Mouse (Mus musculus) small intestine, adult 2 months (tissue): Measurements from ENCODE around the gene Arsa. TPM values are rescaled to one million over a fixed set of nuclear protein-coding genes. Genes with fewer than 3 reads are reported as not detected.

Source experiments
- H3K27ac ChIP-seq: fragments of 200-500 bp; 2 replicates; pipeline ENCODE4 v1.5.1; 2012; ENCODE audit warnings: low read depth, low read length, control low read depth, inconsistent platforms; ENCODE audit not compliant: insufficient read depth
- H3K27me3 ChIP-seq: fragments of 200-500 bp; 2 replicates; pipeline ENCODE4 v1.6.1; 2012; ENCODE audit warnings: mild to moderate bottlenecking, moderate library complexity, low read length, inconsistent platforms; ENCODE audit not compliant: control insufficient read depth, insufficient read depth
- H3K36me3 ChIP-seq: fragments of 200-500 bp; 2 replicates; pipeline ENCODE4 v1.6.1; 2012; ENCODE audit warnings: mild to moderate bottlenecking, low read length, control low read depth, inconsistent platforms; ENCODE audit not compliant: control insufficient read depth, insufficient read depth
- H3K4me1 ChIP-seq: fragments of 200-500 bp; 2 replicates; pipeline ENCODE4 v1.6.1; 2012; ENCODE audit warnings: low read length, inconsistent platforms, mixed read lengths; ENCODE audit not compliant: control insufficient read depth, insufficient read depth, insufficient read length
- H3K4me3 ChIP-seq: fragments of 200-500 bp; 2 replicates; pipeline ENCODE4 v1.5.1; 2012; ENCODE audit warnings: low read depth, mild to moderate bottlenecking, control low read depth, inconsistent platforms, low read length, moderate library complexity
- CTCF ChIP-seq: fragments of 200-500 bp; IDR thresholded peaks from 2 replicates; pipeline ENCODE4 v1.5.1; 2012; ENCODE audit warnings: low read depth, mild to moderate bottlenecking, control low read depth, inconsistent platforms, low read length, moderate library complexity, mixed read lengths; ENCODE audit not compliant: insufficient replicate concordance, insufficient read length; ENCODE audit errors: extremely low read depth
- POLR2A ChIP-seq: fragments of 200-500 bp; IDR thresholded peaks from 2 replicates; pipeline ENCODE4 v1.6.1; 2012; ENCODE audit warnings: low read depth, mild to moderate bottlenecking, control low read depth, inconsistent platforms, low read length, moderate library complexity
- WGBS: fragments of 180-500 bp; shearing (Covaris S2); methylation state at CpG from one replicate; pipeline ENCODE4 v1.1.7; 2018; 5-methylcytosine and 5-hydroxymethylcytosine counted together
- polyA plus RNA-seq: library from polyadenylated mRNA; depleted of rRNA; stranded (reverse); fragments of >200 nt; gene quantifications from 2 replicates; pipeline ENCODE4 v1.2.3, GENCODE M21; 2012

The Arsa gene
- polyA plus RNA-seq, 1 experiment, result 30.4 TPM

- H3K4me3 ChIP-seq, result no peak overlapping the region
- peaks cover 22% of the 10 kb centered on the region for H3K27me3 ChIP-seq
- H3K36me3 ChIP-seq, result no peaks in the 10 kb centered on the region
- peaks cover 6% of the 10 kb centered on the region; the same call in 1 of the 2 replicates for H3K4me1 ChIP-seq
- no peak overlapping the region for H3K27ac ChIP-seq
- 67% methylated on average over 4 of the region's 4 CpGs for WGBS
- TF ChIP-seq CTCF (peak; percentile 27; the same call in 1 of the 2 replicates), POLR2A (no peak)
These were observed 17.7 kb upstream of the Arsa start for GRCm38 (mm10) chr15:89494970-89495369.

GRCm38 (mm10) chr15:89488611-89489117 is 11.4 kb upstream of the Arsa start:
- H3K27me3 ChIP-seq, result no peaks in the 10 kb centered on the region
- no peaks in the 10 kb centered on the region for H3K4me1 ChIP-seq
- no peak overlapping the region for H3K4me3 ChIP-seq
- TF ChIP-seq POLR2A (no peak), CTCF (no peak)
- no peaks in the 10 kb centered on the region for H3K36me3 ChIP-seq
- WGBS, result 48% methylated on average over 14 of the region's 14 CpGs
- no peak overlapping the region for H3K27ac ChIP-seq

- no peak overlapping the region for H3K4me3 ChIP-seq
- no peaks in the 10 kb centered on the region for H3K4me1 ChIP-seq
- WGBS, result 61% methylated on average over 12 of the region's 12 CpGs
- TF ChIP-seq CTCF (no peak), POLR2A (no peak)
- H3K27ac ChIP-seq, result no peak overlapping the region
- no peaks in the 10 kb centered on the region for H3K27me3 ChIP-seq
- H3K36me3 ChIP-seq, result no peaks in the 10 kb centered on the region
These were observed 11.0 kb upstream of the Arsa start for GRCm38 (mm10) chr15:89488182-89488581.

GRCm38 (mm10) chr15:89480584-89480983 is 3.4 kb upstream of the Arsa start:
- H3K4me3 ChIP-seq, result no peak overlapping the region

GRCm38 (mm10) chr15:89478622-89479021 is 1.4 kb upstream of the Arsa start:
- WGBS, result 83% methylated on average over 3 of the region's 3 CpGs
- peaks cover 14% of the 10 kb centered on the region for H3K4me1 ChIP-seq
- no peaks in the 10 kb centered on the region for H3K36me3 ChIP-seq
- no peak for TF ChIP-seq POLR2A
- no peak for TF ChIP-seq CTCF
- H3K4me3 ChIP-seq, result no peak overlapping the region
- H3K27ac ChIP-seq, result no peak overlapping the region
- H3K27me3 ChIP-seq, result no peaks in the 10 kb centered on the region

More at GRCm38 (mm10) chr15:89480584-89480983, 3.4 kb upstream of the Arsa start:
- Histone ChIP-seq H3K27ac (0 out of 2 replicates have a peak overlapping the region, but pooled peaks have one; percentile 27), H3K27me3 (no peaks in the 10 kb centered on the region), H3K4me1 (peaks cover 10% of the 10 kb centered on the region), H3K36me3 (no peaks in the 10 kb centered on the region)
- no peak for TF ChIP-seq POLR2A
- no peak for TF ChIP-seq CTCF
- 35% methylated on average over 8 of the region's 8 CpGs for WGBS

- H3K4me1 ChIP-seq, result peaks cover 18% of the 10 kb centered on the region
- no peak overlapping the region for H3K27ac ChIP-seq
These were observed 581 bp upstream of the Arsa start for GRCm38 (mm10) chr15:89477806-89478205.

GRCm38 (mm10) chr15:89476475-89476815 is 780 bp downstream of the Arsa start:
- peak overlapping the region; percentile 90 for H3K27ac ChIP-seq
- no peak for TF ChIP-seq POLR2A
- TF ChIP-seq CTCF, result no peak
- peak overlapping the region; percentile 75 for H3K4me3 ChIP-seq
- peaks cover 18% of the 10 kb centered on the region for H3K4me1 ChIP-seq
- no peaks in the 10 kb centered on the region for H3K36me3 ChIP-seq
- 4% methylated on average over 5 of the region's 5 CpGs for WGBS
- no peaks in the 10 kb centered on the region for H3K27me3 ChIP-seq

More at GRCm38 (mm10) chr15:89477806-89478205, 581 bp upstream of the Arsa start:
- Histone ChIP-seq H3K4me3 (no peak overlapping the region), H3K27me3 (no peaks in the 10 kb centered on the region), H3K36me3 (no peaks in the 10 kb centered on the region)
- WGBS, result 80% methylated on average over 8 of the region's 8 CpGs
- no peak for TF ChIP-seq POLR2A
- TF ChIP-seq CTCF, result no peak
